Mouse (Mus musculus): ENCODE results near the gene Mfsd1.

DNA sequence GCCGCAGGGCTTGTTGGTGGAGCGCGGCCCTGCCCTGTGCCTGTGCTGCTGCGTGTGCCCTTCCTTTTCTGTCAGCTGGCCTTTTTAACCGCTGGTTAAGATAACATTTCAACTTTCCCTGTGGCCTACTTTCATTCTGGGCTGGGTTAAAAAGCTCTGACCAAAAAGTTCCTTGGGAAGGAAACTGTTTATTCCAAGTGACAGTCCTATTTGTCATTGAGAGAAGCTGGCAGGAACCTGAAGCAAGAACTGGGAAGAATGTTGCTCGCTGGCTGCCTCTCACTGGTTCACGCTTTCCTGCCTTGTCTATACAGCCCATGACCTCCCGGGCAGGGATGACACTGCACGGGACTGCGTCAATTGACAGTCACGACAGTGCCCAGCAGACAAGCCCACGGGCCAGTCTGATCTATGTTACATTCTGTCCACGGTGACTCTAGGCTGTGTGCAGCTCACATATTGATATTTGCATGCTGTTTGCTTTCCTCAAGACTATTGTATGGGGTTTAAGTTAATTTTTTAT, 19.1 kb downstream of the Mfsd1 start:
- TF ChIP-seq CTCF (IDR thresholded peaks at IDR 0.05; ENCODE audit: low read depth) = no peak
- no peak for TF ChIP-seq EP300 (IDR thresholded peaks at IDR 0.05; ENCODE audit: low read depth)
